Mouse (Mus musculus): ENCODE data around the gene Hoxa3. TPM values are rescaled to one million over a fixed set of nuclear protein-coding genes. Genes with fewer than 3 reads are reported as not detected.

Hoxa3 gene
- total and polyA plus RNA-seq, 3 experiments, result 0.55 to 1.3 (median 0.76) TPM

- Histone ChIP-seq H3K79me2 (replicated peaks; ENCODE audit: control insufficient read depth, insufficient read depth, low read length) (no peaks in the 10 kb centered on the region), H3K4me1 (ENCODE audit: control insufficient read depth, insufficient read depth, low read length) (no peaks in the 10 kb centered on the region; the same call in 1 of the 2 replicates), H3K27ac (no peak overlapping the region), H3K9ac (ENCODE audit: low read depth, low read length) (no peak overlapping the region), H3K27me3 (ENCODE audit: control insufficient read depth, insufficient read depth, low read length) (peaks cover 48% of the 10 kb centered on the region), H3K4me3 (no peak overlapping the region), H3K36me3 (ENCODE audit: control insufficient read depth, insufficient read depth, low read length) (no peaks in the 10 kb centered on the region)
- intact Hi-C loops (cut with DNase I), result loop anchor here (1.0 to 5.0 kb wide), 2 partner anchors 9 to 1030 kb away; partner anchors contain the start of gene Hoxa7
- TF ChIP-seq EP300 (IDR thresholded peaks at IDR 0.05; ENCODE audit: insufficient read depth, low read depth, low read length) (no peak), POLR2A (IDR thresholded peaks at IDR 0.05; ENCODE audit: insufficient read depth, low read depth, low read length) (no peak), CTCF (IDR thresholded peaks at IDR 0.05) (no peak)
- WGBS, result 9% methylated on average over 13 of the region's 13 CpGs
- DNase-seq, result no peak
These were observed 1.2 kb downstream of the Hoxa3 start for GRCm38 (mm10) chr6:52211961-52212360.

GRCm38 (mm10) chr6:52211170-52211935 lies 1.8 kb downstream of the Hoxa3 start:
- intact Hi-C loops (cut with DNase I), result loop anchor here (1.0 to 5.0 kb wide), 2 partner anchors 10 to 1029 kb away; partner anchors contain the start of gene Hoxa7
- peak; percentile 76 to 88 for DNase-seq
- H3K4me3 ChIP-seq, result no peak overlapping the region
- no peak for TF ChIP-seq EP300 (IDR thresholded peaks at IDR 0.05; ENCODE audit: insufficient read depth, low read depth, low read length)
- no peak for TF ChIP-seq POLR2A (IDR thresholded peaks at IDR 0.05; ENCODE audit: insufficient read depth, low read depth, low read length)
- H3K27me3 ChIP-seq (ENCODE audit: control insufficient read depth, insufficient read depth, low read length), result peaks cover 44% of the 10 kb centered on the region
- 3% methylated on average over 37 of the region's 37 CpGs for WGBS
- no peak overlapping the region for H3K27ac ChIP-seq
- H3K36me3 ChIP-seq (ENCODE audit: control insufficient read depth, insufficient read depth, low read length), result no peaks in the 10 kb centered on the region
- no peaks in the 10 kb centered on the region; the same call in 1 of the 2 replicates for H3K4me1 ChIP-seq (ENCODE audit: control insufficient read depth, insufficient read depth, low read length)
- no peak overlapping the region for H3K9ac ChIP-seq (ENCODE audit: low read depth, low read length)
- no peaks in the 10 kb centered on the region for H3K79me2 ChIP-seq (replicated peaks; ENCODE audit: control insufficient read depth, insufficient read depth, low read length)

GRCm38 (mm10) chr6:52209685-52210046 lies 3.5 kb downstream of the Hoxa3 start:
- H3K4me3 ChIP-seq, result no peak overlapping the region
- TF ChIP-seq POLR2A (IDR thresholded peaks at IDR 0.05; ENCODE audit: insufficient read depth, low read depth, low read length) (no peak), CTCF (IDR thresholded peaks at IDR 0.05) (no peak), EP300 (IDR thresholded peaks at IDR 0.05; ENCODE audit: insufficient read depth, low read depth, low read length) (no peak)
- H3K27me3 ChIP-seq (ENCODE audit: control insufficient read depth, insufficient read depth, low read length), result peaks cover 40% of the 10 kb centered on the region
- H3K27ac ChIP-seq, result no peak overlapping the region
- 22% methylated on average over 12 of the region's 12 CpGs for WGBS
- no peaks in the 10 kb centered on the region for H3K36me3 ChIP-seq (ENCODE audit: control insufficient read depth, insufficient read depth, low read length)
- intact Hi-C loops (cut with DNase I), result loop anchor here (5.0 kb wide), 1 partner anchor 1027 kb away; no protein-coding TSS in a partner anchor
- H3K9ac ChIP-seq (ENCODE audit: low read depth, low read length), result no peak overlapping the region
- no peak for DNase-seq
- H3K4me1 ChIP-seq (ENCODE audit: control insufficient read depth, insufficient read depth, low read length), result no peaks in the 10 kb centered on the region; the same call in 1 of the 2 replicates
- H3K79me2 ChIP-seq (replicated peaks; ENCODE audit: control insufficient read depth, insufficient read depth, low read length), result no peaks in the 10 kb centered on the region

GRCm38 (mm10) chr6:52208868-52209684 lies 4.1 kb downstream of the Hoxa3 start:
- Histone ChIP-seq H3K79me2 (replicated peaks; ENCODE audit: control insufficient read depth, insufficient read depth, low read length) (no peaks in the 10 kb centered on the region), H3K27me3 (ENCODE audit: control insufficient read depth, insufficient read depth, low read length) (peaks cover 42% of the 10 kb centered on the region), H3K9ac (ENCODE audit: low read depth, low read length) (no peak overlapping the region), H3K4me3 (peak overlapping the region; percentile 22; the same call in 1 of the 2 replicates), H3K27ac (no peak overlapping the region), H3K4me1 (ENCODE audit: control insufficient read depth, insufficient read depth, low read length) (no peaks in the 10 kb centered on the region; the same call in 1 of the 2 replicates), H3K36me3 (ENCODE audit: control insufficient read depth, insufficient read depth, low read length) (no peaks in the 10 kb centered on the region)
- 16% methylated on average over 18 of the region's 18 CpGs for WGBS
- peak; percentile 7 to 18 for DNase-seq
- intact Hi-C loops (cut with DNase I), result no loop called here
- no peak for TF ChIP-seq POLR2A (IDR thresholded peaks at IDR 0.05; ENCODE audit: insufficient read depth, low read depth, low read length)
- TF ChIP-seq CTCF (IDR thresholded peaks at IDR 0.05), result no peak
- TF ChIP-seq EP300 (IDR thresholded peaks at IDR 0.05; ENCODE audit: insufficient read depth, low read depth, low read length), result no peak

- peak; percentile 15 to 29 for DNase-seq
- 5% methylated on average over 47 of the region's 47 CpGs for WGBS
- no peaks in the 10 kb centered on the region for H3K79me2 ChIP-seq (replicated peaks; ENCODE audit: control insufficient read depth, insufficient read depth, low read length)
- TF ChIP-seq POLR2A (IDR thresholded peaks at IDR 0.05; ENCODE audit: insufficient read depth, low read depth, low read length) (no peak), EP300 (IDR thresholded peaks at IDR 0.05; ENCODE audit: insufficient read depth, low read depth, low read length) (no peak), CTCF (IDR thresholded peaks at IDR 0.05) (no peak)
- no peaks in the 10 kb centered on the region; the same call in 1 of the 2 replicates for H3K4me1 ChIP-seq (ENCODE audit: control insufficient read depth, insufficient read depth, low read length)
- peaks cover 46% of the 10 kb centered on the region for H3K27me3 ChIP-seq (ENCODE audit: control insufficient read depth, insufficient read depth, low read length)
- H3K9ac ChIP-seq (ENCODE audit: low read depth, low read length), result no peak within 1 kb of the TSS
- no peak within 1 kb of the TSS for H3K27ac ChIP-seq
- intact Hi-C loops (cut with DNase I), result no loop called here
- H3K4me3 ChIP-seq, result peak within 1 kb of the TSS; percentile 22; the same call in 1 of the 2 replicates
- H3K36me3 ChIP-seq (ENCODE audit: control insufficient read depth, insufficient read depth, low read length), result no peaks in the 10 kb centered on the region
These were observed 4.9 kb downstream of the Hoxa3 start, which contains the start of gene Hoxa6 for GRCm38 (mm10) chr6:52208072-52208867. Gene Hoxa6 (minus strand): TSS chr6:52208722.

Measured in heart, adult 2 months (tissue).